Mouse (Mus musculus) left cerebral cortex, adult 18-20 months (tissue): ENCODE results near the gene Fancg. TPM values are rescaled to one million over a fixed set of nuclear protein-coding genes. Genes with fewer than 3 reads are reported as not detected.
A peak's percentile ranks its signal among the peaks of the same experiment; 100 is the strongest.

Experiments used
- DNase-seq, 2 experiments: peaks; one replicate each; pipeline ENCODE4 v3.0.0; 2021 to 2022; ENCODE audit warnings: low spot score in 2 of 2, mixed read lengths in 1 of 2
- total RNA-seq, 2 experiments: library from RNA; stranded (reverse); gene quantifications; 2 replicates each; pipeline ENCODE4 v1.2.3; 2021

The Fancg gene
- total RNA-seq, 2 experiments from 2014 or later: 10.3 to 11.6 TPM

GRCm38 (mm10) chr4:43035851-43036250 lies 25.5 kb upstream of the Fancg start:
- DNase-seq: no peak

- DNase-seq: no peak
Observed at GRCm38 (mm10) chr4:43033481-43033880, 23.2 kb upstream of the Fancg start.

DNA sequence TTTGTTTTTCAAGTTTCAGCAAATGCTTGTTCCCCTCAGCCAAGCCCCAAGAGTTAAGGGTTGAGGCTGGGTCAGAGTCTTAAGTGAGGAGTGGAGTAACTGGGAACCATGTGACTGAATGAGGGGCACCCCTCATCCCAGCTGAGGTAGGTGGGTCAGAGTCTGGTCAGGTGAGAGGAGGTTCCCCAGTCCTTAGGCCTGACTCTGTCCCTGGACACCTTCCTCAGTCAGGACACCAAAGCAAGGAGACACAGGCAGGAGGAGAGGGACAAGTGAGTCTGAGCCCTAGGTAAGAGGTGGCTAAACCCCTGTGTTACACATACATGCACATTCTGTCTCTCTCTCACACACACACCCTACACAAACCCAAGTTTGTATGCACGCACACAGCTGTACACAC lies 22.2 kb upstream of the Fancg start:
- DNase-seq: no peak

DNA sequence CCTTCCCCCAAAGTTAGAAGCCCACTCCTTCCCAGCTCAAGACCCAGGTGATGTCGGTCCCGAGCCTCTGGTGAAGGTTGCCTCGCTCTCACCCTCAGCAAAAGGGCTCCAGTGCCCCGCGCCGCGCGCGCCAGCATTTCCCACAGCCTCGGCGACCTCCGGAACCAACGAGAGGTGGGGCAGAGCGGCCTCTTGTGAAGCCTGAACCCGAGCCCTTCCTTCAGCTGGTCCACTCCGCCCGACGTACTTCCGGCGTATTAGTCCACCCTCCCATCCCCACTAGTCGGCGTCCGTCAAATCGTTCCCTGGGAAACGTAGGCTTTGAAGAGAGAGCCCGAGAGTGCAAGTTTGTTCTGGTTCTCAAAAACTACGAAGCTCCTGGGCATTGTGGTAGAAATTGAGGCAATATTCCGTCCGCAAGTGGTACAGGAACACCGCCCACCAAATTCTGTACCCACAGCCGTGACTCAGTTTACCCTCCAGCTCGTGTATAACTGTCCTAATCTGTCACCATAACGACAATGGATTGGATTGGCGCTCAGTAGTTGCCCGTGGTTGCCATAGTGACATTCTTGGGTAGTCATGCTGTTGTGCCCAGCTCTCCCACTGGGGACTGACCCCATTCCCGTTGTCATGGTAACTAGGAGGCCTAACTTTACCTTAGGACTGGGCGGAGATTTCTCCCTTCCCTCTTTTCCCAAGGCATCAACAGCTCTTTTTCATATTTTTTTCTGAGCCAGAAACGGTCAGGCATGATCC lies 21.1 kb upstream of the Fancg start, which contains the start of gene Stoml2:
TSS of gene Stoml2 (minus strand) at position 474 of the 759 bp plus-strand sequence.
- DNase-seq: peak; percentile 89 to 92

- no peak for DNase-seq
Observed at GRCm38 (mm10) chr4:43030780-43031230, 20.5 kb upstream of the Fancg start.

- no peak for DNase-seq
Observed at GRCm38 (mm10) chr4:43030352-43030751, 20.0 kb upstream of the Fancg start.

- no peak for DNase-seq
Observed at GRCm38 (mm10) chr4:43029749-43030148, 19.4 kb upstream of the Fancg start.

GRCm38 (mm10) chr4:43029121-43029520 lies 18.8 kb upstream of the Fancg start:
- DNase-seq: no peak

DNA sequence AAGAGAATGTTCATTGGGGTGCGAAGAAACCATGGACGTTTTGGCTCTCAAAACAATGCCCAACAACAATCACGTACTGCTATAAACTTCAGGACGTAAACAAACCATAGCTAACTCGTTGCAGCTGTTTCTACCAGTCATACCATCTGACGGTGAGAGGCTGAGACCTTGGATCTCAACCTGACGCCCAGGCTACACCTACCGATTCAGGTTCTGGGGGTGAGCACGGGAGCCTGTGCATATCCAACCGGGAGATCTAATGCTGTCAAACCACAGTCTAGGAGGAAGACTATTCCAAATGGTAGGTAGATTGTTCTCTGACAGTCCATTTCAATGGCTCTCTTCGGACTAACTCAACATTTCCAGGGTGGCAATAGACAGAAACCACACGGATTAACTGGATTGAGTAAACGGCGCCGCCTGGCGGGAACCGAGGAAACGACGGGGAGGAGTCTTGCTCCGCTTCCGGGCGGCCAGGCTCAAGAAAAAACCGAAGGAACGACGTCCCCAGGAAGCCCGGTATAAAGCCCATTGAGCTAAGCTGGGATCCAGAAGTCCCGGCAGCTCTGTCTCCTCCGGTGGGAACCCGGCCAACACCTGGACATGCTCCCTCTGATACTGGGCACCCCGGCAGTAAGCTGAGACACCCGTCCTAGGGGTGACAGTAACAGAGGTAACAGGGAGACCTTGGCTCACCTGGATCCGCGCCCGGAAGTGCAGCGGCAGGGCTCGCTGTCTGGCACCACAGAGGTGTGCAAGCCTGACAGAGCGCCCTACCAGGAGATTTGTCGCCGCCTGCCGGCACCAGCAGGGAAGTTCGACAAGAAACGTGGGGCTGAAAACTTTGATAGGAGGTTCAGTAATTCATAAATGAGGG lies 15.0 kb upstream of the Fancg start, which contains the start of gene Pigo:
TSS of gene Pigo (minus strand) at position 736 of the 877 bp plus-strand sequence.
- peak; percentile 94 to 95 for DNase-seq

DNA sequence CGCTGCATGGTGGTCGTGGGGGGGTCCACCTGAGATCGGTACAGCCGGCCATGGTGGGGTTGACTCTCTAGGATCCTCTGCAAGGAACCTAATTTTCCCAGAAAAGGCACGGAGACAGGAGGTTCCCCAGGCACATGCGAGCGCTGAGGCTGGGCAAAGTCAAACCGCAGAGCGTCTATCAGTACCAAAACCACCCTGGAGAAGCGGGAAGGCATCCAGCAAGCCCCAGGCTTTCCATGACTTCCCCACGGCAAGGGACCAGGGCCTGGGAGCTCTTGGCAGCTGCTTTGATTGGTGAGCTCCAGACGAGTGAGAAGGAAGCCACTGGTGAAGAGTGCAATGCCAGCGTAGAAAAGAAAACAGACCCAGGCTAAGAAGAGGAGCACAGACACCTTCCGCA lies 14.4 kb upstream of the Fancg start:
- no peak for DNase-seq

GRCm38 (mm10) chr4:43021341-43021740 lies 11.0 kb upstream of the Fancg start:
- DNase-seq: no peak

GRCm38 (mm10) chr4:43020876-43021275 lies 10.6 kb upstream of the Fancg start:
- no peak for DNase-seq

- DNase-seq: no peak
Observed at GRCm38 (mm10) chr4:43019641-43020465, 9.5 kb upstream of the Fancg start.

- no peak for DNase-seq
Observed at GRCm38 (mm10) chr4:43019176-43019575, 8.9 kb upstream of the Fancg start.

GRCm38 (mm10) chr4:43018156-43018555 lies 7.8 kb upstream of the Fancg start:
- DNase-seq: no peak

GRCm38 (mm10) chr4:43012091-43012490 lies 1.8 kb upstream of the Fancg start:
- DNase-seq: no peak

GRCm38 (mm10) chr4:43005765-43006164 lies 4.5 kb downstream of the Fancg start:
- DNase-seq: no peak

- DNase-seq: no peak
Observed at GRCm38 (mm10) chr4:43004951-43005350, 5.4 kb downstream of the Fancg start.

GRCm38 (mm10) chr4:43002756-43003439 lies 7.4 kb downstream of the Fancg start:
- DNase-seq: no peak

DNA sequence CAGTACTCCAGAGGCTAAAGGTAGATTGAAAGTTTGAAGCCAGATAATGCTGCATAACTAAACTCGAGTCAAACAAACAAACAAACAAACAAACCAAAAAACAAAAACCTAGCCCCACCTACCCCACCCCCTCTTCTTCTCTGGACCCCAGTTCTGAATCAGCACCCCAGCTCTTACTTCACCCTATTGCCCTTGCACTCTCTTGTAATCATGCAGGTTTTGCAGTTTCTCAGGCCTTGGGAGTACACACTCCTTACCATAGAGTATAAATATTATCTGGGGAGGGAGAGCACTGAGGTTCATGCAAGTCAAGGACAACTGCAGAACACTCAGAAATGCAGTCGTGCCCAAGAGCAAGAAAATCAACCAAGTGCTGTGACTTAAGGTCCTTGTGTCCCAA lies 9.0 kb downstream of the Fancg start:
- no peak for DNase-seq
